Mouse (Mus musculus) E14TG2a.4 (cell line): ENCODE results near the gene BC051019.

Experiments used
- H3K27me3 ChIP-seq: 2 replicates; pipeline ENCODE4 v1.6.1; 2014; ENCODE audit warnings: low read length, control low read depth; ENCODE audit not compliant: insufficient read depth
- H3K36me3 ChIP-seq: 2 replicates; pipeline ENCODE4 v1.6.1; 2014; ENCODE audit warnings: low read length, control low read depth; ENCODE audit not compliant: insufficient read depth
- H3K4me1 ChIP-seq: replicated peaks from 2 replicates; pipeline ENCODE4 v1.6.1; 2014; ENCODE audit warnings: low read depth, low read length, control low read depth
- H3K4me3 ChIP-seq: replicated peaks from 2 replicates; pipeline ENCODE4 v1.5.1; 2014; ENCODE audit warnings: mild to moderate bottlenecking, low read length
- H3K9me3 ChIP-seq: 2 replicates; pipeline ENCODE4 v1.6.1; 2014; ENCODE audit warnings: low read length, control low read depth
- CTCF ChIP-seq: conservative IDR thresholded peaks from 2 replicates; pipeline ENCODE4 v1.5.1; 2014; ENCODE audit warnings: low read length
- NANOG ChIP-seq: IDR thresholded peaks from 2 replicates; pipeline ENCODE4 v1.6.1; 2014; ENCODE audit warnings: borderline replicate concordance, low read length, mixed read lengths
- POU5F1 ChIP-seq: IDR thresholded peaks from 2 replicates; pipeline ENCODE4 v1.6.1; 2014; ENCODE audit warnings: low read length, borderline replicate concordance

The BC051019 gene

DNA sequence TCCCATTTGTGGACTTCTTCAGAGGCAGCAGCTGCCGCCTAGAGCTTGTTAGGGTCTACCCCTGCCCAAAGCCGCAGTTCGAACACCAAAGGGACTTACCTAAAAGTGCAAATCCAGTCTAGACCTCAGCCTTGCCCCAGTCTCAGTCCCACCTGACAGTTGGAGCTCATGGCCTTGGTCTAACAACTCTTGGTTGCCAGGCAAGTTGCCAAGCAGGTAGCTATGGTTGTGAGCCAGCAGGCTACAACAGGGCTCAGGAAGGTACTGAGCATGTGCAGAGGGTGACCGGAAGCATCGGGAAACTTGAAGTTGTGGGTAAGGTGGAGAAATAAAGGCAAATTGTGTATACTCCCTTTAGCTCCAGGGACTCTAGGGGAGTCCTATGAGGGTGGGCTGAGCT, at the start of gene BC051019:
Gene BC051019, minus strand, starts transcription at position 154 of the 400 bp plus-strand sequence.
- TF ChIP-seq POU5F1 (no peak), CTCF (no peak), NANOG (no peak)
- Histone ChIP-seq H3K27me3 (peaks cover 23% of the 10 kb centered on the region), H3K4me3 (no peak within 1 kb of the TSS), H3K36me3 (no peaks in the 10 kb centered on the region), H3K4me1 (peaks cover 30% of the 10 kb centered on the region), H3K9me3 (no peaks in the 10 kb centered on the region)

DNA sequence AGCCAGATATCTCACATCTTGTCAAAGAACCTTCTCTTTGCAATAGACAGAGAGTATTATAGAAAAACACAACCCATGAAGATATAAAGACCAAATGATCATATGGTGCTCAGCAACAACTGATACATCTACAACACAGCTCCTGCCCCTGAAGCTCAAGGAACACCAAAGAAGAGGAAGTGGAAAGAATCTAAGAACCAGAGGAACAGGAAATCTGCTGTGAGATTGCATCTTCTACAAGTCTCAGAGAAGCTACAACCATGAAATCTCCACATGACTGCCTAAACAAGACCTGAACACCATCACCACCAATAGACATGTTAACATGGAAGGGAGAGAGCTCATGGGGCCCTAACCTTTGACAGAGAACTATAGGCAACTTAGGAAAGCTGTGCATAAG, 48.6 kb upstream of the BC051019 start:
- Histone ChIP-seq H3K4me3 (no peak overlapping the region), H3K36me3 (no peaks in the 10 kb centered on the region), H3K9me3 (no peaks in the 10 kb centered on the region), H3K4me1 (no peaks in the 10 kb centered on the region), H3K27me3 (peaks cover 3% of the 10 kb centered on the region; the same call in 1 of the 2 replicates)
- TF ChIP-seq CTCF (no peak), NANOG (no peak), POU5F1 (no peak)

DNA sequence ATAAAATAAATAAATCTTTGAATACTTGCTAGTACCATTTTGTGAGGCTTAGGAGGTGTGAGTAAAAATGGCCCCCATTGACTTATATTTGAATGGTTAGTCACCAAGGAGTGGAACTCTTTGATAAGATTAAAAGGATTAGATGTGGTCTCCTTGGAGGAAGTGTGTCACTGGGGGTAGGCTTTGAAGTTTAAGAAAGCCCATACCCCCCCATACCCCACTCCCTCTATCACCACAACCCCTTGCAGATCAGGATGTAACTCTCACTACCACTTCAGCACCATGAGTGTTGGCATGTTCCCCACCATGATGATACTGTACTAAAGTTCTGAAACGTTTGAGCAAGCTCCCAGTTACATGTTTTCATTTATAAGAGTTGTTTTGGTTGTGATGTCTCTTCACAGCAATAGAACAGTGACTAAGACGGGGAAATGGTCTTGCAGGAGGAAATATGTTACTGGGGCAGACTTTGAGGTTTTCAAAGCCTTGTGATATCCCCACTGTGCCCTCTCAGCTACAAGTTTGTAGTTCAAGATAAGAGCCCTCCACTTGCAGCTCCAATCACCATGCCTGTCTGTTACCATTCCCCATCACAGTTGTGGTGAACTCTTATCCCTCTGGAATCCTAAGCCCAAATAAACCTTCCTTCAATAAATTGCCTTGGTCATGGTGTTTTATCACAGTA, 45.2 kb upstream of the BC051019 start:
- Histone ChIP-seq H3K4me1 (no peaks in the 10 kb centered on the region; the same call in 1 of the 2 replicates), H3K36me3 (no peaks in the 10 kb centered on the region), H3K27me3 (no peaks in the 10 kb centered on the region), H3K9me3 (no peaks in the 10 kb centered on the region), H3K4me3 (no peak overlapping the region)
- TF ChIP-seq CTCF (no peak), NANOG (no peak), POU5F1 (no peak)

DNA sequence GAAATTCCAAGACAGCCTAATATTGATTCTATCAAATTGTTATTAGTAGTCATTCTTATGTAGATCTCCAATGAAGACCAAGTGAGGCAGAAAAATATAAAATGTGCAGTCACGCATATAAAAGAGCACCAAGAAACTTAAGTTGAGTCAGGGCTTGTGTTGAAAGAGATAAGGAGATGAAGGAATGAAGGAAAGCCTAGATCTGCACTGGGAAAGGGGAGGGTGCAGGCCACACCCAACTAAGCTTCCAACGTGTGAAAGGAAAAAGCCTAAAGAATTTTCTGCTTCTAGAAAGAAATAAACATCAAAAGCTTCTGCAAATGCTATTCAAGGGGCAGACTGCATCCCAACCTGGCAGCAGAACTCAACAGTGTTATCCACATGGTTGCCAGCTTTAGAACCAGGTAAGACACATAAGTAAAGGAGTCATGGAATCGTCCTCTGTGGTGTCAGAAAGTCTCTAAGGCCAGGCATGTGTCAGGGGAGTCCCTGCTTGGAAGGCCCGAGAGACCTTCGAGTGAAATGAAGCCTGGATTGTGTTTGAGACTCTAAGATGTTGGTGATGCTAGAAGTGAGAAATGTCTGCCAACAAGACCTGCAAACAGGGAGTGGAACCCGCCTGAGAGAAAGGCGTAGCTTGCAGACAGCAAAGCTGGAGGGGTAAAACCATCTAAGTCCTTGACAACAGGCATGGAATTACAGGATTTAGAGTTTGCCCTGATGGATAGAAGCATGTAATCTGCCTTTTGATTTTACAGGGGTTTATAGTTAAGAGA, 44.1 kb upstream of the BC051019 start:
- Histone ChIP-seq H3K9me3 (no peaks in the 10 kb centered on the region), H3K4me3 (no peak overlapping the region), H3K36me3 (no peaks in the 10 kb centered on the region), H3K27me3 (no peaks in the 10 kb centered on the region; the same call in 1 of the 2 replicates), H3K4me1 (no peaks in the 10 kb centered on the region; the same call in 1 of the 2 replicates)
- no peak for TF ChIP-seq CTCF
- no peak for TF ChIP-seq NANOG
- no peak for TF ChIP-seq POU5F1

DNA sequence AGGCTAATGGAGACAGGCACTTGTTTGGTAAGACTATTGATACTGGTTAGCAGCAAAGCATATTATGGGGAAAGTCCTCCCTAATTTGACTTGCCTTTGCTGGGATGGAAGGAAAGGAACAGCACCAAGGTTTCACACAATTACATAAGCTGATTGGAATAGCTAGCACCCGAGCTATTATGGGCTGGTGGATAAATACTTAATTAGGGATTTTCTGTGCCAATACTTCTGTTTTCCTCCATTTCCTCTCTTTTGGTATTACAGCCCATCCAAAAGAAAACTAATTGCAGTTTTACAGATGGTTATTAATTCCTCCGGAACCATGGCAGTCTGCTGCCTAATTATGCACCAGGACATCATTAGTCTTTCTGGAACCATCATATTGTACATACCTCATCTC, 40.4 kb upstream of the BC051019 start:
- no peaks in the 10 kb centered on the region for H3K36me3 ChIP-seq
- H3K4me1 ChIP-seq = no peaks in the 10 kb centered on the region; the same call in 1 of the 2 replicates
- no peak overlapping the region for H3K4me3 ChIP-seq
- no peaks in the 10 kb centered on the region; the same call in 1 of the 2 replicates for H3K27me3 ChIP-seq
- TF ChIP-seq CTCF (no peak), NANOG (no peak), POU5F1 (no peak)
- no peaks in the 10 kb centered on the region for H3K9me3 ChIP-seq

DNA sequence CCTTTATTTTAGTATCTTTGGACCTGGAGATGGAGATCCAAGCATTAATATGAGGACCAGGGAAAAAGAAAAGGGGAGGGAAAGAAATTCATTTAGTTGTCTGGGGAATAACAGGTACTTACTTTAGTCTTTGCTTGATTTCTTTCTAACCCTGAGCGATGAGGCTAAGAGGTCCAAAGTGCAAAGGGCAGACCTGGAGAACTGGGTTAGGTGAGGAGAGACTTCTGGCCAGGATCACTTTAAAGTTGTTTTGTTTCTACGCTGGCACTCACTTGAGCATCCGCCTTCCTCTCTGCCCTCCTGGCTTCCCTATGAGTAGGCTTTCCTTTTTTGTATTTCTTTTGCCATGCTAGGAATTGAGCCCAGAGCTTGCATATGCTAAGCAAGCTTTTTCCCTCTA, 32.6 kb upstream of the BC051019 start:
- H3K9me3 ChIP-seq = no peaks in the 10 kb centered on the region
- H3K27me3 ChIP-seq = peaks cover 32% of the 10 kb centered on the region
- no peak overlapping the region for H3K4me3 ChIP-seq
- no peaks in the 10 kb centered on the region for H3K36me3 ChIP-seq
- TF ChIP-seq CTCF (no peak), NANOG (no peak), POU5F1 (no peak)
- peaks cover 12% of the 10 kb centered on the region for H3K4me1 ChIP-seq

DNA sequence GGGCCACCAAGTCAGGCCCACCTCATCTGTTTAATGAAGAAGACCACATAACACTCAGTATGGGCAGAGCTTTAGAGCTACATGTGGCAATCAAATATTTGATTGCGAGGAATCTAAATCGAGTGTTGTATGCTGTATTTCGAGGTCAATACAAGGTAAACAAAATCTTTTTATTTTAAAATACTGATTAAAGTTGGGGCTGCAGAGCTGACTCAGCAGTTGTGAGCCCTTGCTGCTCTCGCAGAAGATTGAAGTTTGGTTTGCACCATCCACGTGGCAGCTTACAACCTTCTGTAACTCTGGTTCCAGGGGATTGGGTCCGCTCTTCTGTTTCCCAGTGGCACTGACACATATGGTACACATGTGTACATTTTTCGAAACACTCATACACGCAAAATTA, 30.4 kb upstream of the BC051019 start:
- H3K27me3 ChIP-seq = peaks cover 41% of the 10 kb centered on the region
- TF ChIP-seq POU5F1 = no peak
- no peak for TF ChIP-seq NANOG
- no peak for TF ChIP-seq CTCF
- H3K9me3 ChIP-seq = no peaks in the 10 kb centered on the region
- H3K4me1 ChIP-seq = peaks cover 15% of the 10 kb centered on the region
- H3K4me3 ChIP-seq = no peak overlapping the region
- H3K36me3 ChIP-seq = no peaks in the 10 kb centered on the region

DNA sequence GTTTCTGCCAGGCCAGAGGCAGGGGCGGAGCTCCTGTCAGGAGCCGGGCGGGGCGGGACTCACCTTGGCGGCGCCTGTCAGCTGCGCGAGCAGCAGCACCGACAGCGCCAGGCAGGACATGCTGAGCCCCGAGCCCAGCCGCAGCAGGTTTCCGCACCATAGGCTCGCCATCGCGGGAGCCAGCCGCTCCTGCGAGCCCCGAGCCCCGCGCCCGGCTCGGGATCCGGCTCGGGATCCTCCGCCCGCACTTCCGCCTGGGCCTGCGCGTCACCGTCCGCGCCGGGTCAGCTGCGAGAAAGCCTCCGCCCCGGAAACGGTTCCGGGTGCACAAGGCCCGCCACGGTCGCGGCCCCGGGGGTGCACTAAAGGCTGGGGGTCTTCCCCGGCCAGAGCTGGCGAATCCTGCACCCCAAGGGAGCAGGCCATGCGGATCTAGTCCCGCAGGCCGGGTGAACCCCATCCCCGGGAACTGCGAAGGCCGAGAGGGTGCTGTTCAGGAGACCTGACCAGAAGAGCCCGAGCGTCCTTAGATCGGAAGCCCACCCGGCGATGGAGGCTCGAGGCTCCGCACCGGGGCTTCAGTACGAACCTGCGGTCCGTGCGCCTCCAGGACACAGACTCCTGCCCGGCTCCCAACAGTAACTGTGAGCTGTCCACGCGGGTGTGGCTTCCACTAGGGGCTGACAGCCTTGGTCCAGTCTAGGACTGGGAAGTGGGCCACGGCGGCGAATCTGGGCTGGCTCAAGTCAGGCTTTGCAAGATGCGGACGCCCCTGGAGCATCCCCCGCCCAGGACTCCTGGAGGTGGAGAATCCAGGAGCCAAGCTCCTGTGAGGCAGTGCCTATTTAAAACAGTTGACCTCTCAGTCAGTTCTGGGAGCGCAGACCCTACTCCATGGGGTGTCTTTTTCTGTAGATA, 28.6 kb upstream of the BC051019 start, which contains the start of gene Tmem9b:
Gene Tmem9b, minus strand, starts transcription at position 868 of the 918 bp plus-strand sequence.
- H3K36me3 ChIP-seq = no peaks in the 10 kb centered on the region
- TF ChIP-seq POU5F1 (no peak), NANOG (no peak), CTCF (no peak)
- peaks cover 16% of the 10 kb centered on the region for H3K4me1 ChIP-seq
- no peaks in the 10 kb centered on the region for H3K9me3 ChIP-seq
- H3K27me3 ChIP-seq = peaks cover 37% of the 10 kb centered on the region
- peak within 1 kb of the TSS; percentile 96 for H3K4me3 ChIP-seq
